Mouse (Mus musculus) cortical plate, adult 2 months (tissue): ENCODE measurements around the gene BC035947.

ENCODE experiments used
- CTCF ChIP-seq: fragments of 200-500 bp; IDR thresholded peaks from 2 replicates; pipeline ENCODE4 v1.5.1; 2011; ENCODE audit warnings: mild to moderate bottlenecking, control low read depth, low read length; ENCODE audit not compliant: insufficient read depth; ENCODE audit errors: extremely low read depth
- POLR2A ChIP-seq: fragments of 200-500 bp; IDR thresholded peaks from 2 replicates; pipeline ENCODE4 v1.6.1; 2011; ENCODE audit warnings: mild to moderate bottlenecking, low read length, control low read depth; ENCODE audit not compliant: insufficient read depth; ENCODE audit errors: extremely low read depth

DNA sequence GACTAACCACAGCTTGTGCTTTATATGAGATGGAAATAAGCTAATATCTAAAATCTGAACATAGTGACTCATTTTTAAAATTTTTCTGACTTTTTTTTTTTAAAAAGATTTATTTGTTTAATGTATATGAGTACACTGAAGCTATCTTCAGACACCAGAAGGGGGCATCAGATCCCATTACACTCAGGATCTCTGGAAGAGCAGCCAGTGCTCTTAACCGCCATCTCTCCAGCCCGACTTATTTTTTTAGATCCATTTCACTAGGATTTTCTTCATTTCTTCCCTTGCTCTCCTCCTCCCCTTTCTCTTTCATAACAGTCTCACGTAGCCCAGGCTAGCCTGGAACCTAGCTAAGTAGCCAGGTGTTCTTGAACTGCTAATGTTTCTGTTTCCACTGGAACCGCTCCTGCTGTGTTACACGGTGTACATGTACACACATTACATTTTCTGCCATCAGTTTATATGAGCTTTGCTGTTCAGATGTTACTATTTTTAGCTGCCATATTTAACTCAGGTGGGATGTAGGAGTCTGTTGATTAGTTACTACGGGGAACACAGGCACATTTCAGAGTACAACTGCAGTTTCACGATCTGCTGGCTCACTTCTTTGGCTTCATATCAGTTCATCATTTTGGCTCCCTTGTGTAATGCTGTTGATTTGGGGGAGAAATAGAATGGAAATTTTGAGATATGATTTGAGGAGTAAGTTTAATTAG lies 18.7 kb upstream of the BC035947 start:
- no peak for TF ChIP-seq CTCF
- TF ChIP-seq POLR2A, result no peak
